Mouse (Mus musculus) kidney, embryonic 14.5 days (tissue): ENCODE data around the gene Lpar4. TPM values are rescaled to one million over a fixed set of nuclear protein-coding genes. Genes with fewer than 3 reads are reported as not detected.

ENCODE experiments used
- ATAC-seq: fragments of 200-750 bp; cut with Nextera tagmentation; 2 replicates; pipeline ENCODE4 v1.8.0; 2017; ENCODE audit warnings: moderate number of reproducible peaks, mild to moderate bottlenecking, moderate TSS enrichment, moderate library complexity; ENCODE audit not compliant: low FRiP score, low TSS enrichment
- H3K27ac ChIP-seq: fragments of 300-500 bp; sonication (generic); 2 replicates; pipeline ENCODE4 v1.5.1; 2014; ENCODE audit warnings: low read depth, mild to moderate bottlenecking, low read length, moderate library complexity, mixed read lengths
- H3K27me3 ChIP-seq: fragments of 300-500 bp; sonication (generic); 2 replicates; pipeline ENCODE4 v1.6.1; 2014; ENCODE audit warnings: mild to moderate bottlenecking, low read length; ENCODE audit not compliant: control insufficient read depth, insufficient read depth
- H3K36me3 ChIP-seq: fragments of 300-500 bp; sonication (generic); 2 replicates; pipeline ENCODE4 v1.6.1; 2014; ENCODE audit warnings: low read length, mixed read lengths; ENCODE audit not compliant: control insufficient read depth, insufficient read depth
- H3K4me1 ChIP-seq: fragments of 300-500 bp; sonication (generic); 2 replicates; pipeline ENCODE4 v1.6.1; 2014; ENCODE audit warnings: low read length, mixed read lengths; ENCODE audit not compliant: control insufficient read depth, insufficient read depth
- H3K4me2 ChIP-seq: fragments of 300-500 bp; sonication (generic); replicated peaks from 2 replicates; pipeline ENCODE4 v1.6.1; 2014; ENCODE audit warnings: low read depth, mild to moderate bottlenecking, low read length
- H3K4me3 ChIP-seq: fragments of 300-500 bp; sonication (generic); 2 replicates; pipeline ENCODE4 v1.5.1; 2014; ENCODE audit warnings: mild to moderate bottlenecking, low read length
- H3K9ac ChIP-seq: fragments of 300-500 bp; sonication (generic); 2 replicates; pipeline ENCODE4 v1.6.1; 2014; ENCODE audit warnings: low read depth, mild to moderate bottlenecking, low read length, moderate library complexity
- H3K9me3 ChIP-seq: fragments of 300-500 bp; sonication (generic); 2 replicates; pipeline ENCODE4 v1.6.1; 2016; ENCODE audit warnings: low read length; ENCODE audit not compliant: control insufficient read depth
- WGBS: fragments of 180-500 bp; shearing (Covaris S2); extraction: QIAGEN DNeasy Blood & Tissue Kit; methylation state at CpG from one replicate; pipeline ENCODE4 v1.1.7; 2014; 5-methylcytosine and 5-hydroxymethylcytosine counted together
- polyA plus RNA-seq: library from polyadenylated mRNA; unstranded; fragments of >200 nt; fragmentation: Nextera tagmentation; extraction: Ambion mirVana; gene quantifications from 2 replicates; pipeline ENCODE4 v1.2.1, GENCODE M21; 2014

Gene Lpar4
- polyA plus RNA-seq, 1 experiment from 2014 or later = 16.8 TPM

- no peaks in the 10 kb centered on the region for H3K9me3 ChIP-seq
- H3K4me3 ChIP-seq = no peak overlapping the region
- H3K9ac ChIP-seq = no peak overlapping the region
- no peak for ATAC-seq
- WGBS = 33% methylated on average over 2 of the region's 2 CpGs
- H3K27me3 ChIP-seq = no peaks in the 10 kb centered on the region
- H3K27ac ChIP-seq = no peak overlapping the region
- H3K4me2 ChIP-seq = no peak overlapping the region
- no peaks in the 10 kb centered on the region for H3K36me3 ChIP-seq
- H3K4me1 ChIP-seq = no peaks in the 10 kb centered on the region
Measured at GRCm38 (mm10) chrX:106951016-106951415, 30.6 kb downstream of the Lpar4 start.

- H3K27me3 ChIP-seq = no peaks in the 10 kb centered on the region
- no peak overlapping the region for H3K4me2 ChIP-seq
- H3K4me3 ChIP-seq = no peak overlapping the region
- no peak overlapping the region for H3K27ac ChIP-seq
- no peak overlapping the region for H3K9ac ChIP-seq
- H3K36me3 ChIP-seq = no peaks in the 10 kb centered on the region
- ATAC-seq = no peak
- no peaks in the 10 kb centered on the region for H3K4me1 ChIP-seq
- WGBS = 70% methylated on average over 1 of the region's 1 CpGs
- no peaks in the 10 kb centered on the region for H3K9me3 ChIP-seq
Measured at GRCm38 (mm10) chrX:106953840-106954239, 33.4 kb downstream of the Lpar4 start.

- ATAC-seq = no peak
- Histone ChIP-seq H3K9me3 (no peaks in the 10 kb centered on the region), H3K4me3 (no peak overlapping the region), H3K36me3 (no peaks in the 10 kb centered on the region), H3K27ac (no peak overlapping the region), H3K27me3 (no peaks in the 10 kb centered on the region), H3K9ac (no peak overlapping the region), H3K4me1 (no peaks in the 10 kb centered on the region), H3K4me2 (no peak overlapping the region)
- WGBS = 81% methylated on average over 2 of the region's 2 CpGs
Measured at GRCm38 (mm10) chrX:106962233-106962632, 41.8 kb downstream of the Lpar4 start.

DNA sequence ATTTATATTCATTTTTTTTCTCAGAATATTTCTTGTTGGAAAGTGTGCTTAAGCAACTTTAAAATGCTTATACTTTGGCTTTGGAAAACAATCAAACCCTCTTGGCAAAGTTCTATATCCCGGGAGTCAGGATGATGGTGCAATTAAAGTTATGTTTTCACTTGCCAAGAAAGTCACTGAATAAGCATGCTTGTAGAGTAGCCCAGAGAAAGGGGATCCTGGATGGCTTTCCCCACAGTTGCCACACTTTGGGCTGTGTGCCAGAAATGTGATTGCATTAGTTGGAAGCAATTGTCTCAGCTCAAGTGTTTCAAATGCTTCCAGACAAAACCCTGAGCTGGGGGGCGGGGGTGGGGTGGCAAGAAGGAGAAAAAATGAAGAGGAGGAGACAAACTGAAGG lies 43.9 kb downstream of the Lpar4 start:
- H3K4me2 ChIP-seq = no peak overlapping the region
- H3K4me1 ChIP-seq = no peaks in the 10 kb centered on the region
- no peaks in the 10 kb centered on the region for H3K27me3 ChIP-seq
- 66% methylated on average over 2 of the region's 2 CpGs for WGBS
- H3K4me3 ChIP-seq = no peak overlapping the region
- ATAC-seq = no peak
- no peak overlapping the region for H3K27ac ChIP-seq
- H3K9me3 ChIP-seq = no peaks in the 10 kb centered on the region
- H3K9ac ChIP-seq = no peak overlapping the region
- no peaks in the 10 kb centered on the region for H3K36me3 ChIP-seq

Other genes starting within 250 kb of the Lpar4 start
- gene Rtl3, start 80.0 kb upstream of the Lpar4 start, polyA plus RNA-seq = 1.5 and 1.6 TPM in 2 replicates
- not detected in 2 replicates for gene P2ry10, start 167.9 kb downstream of the Lpar4 start, polyA plus RNA-seq
- gene P2ry10b, start 228.3 kb downstream of the Lpar4 start, polyA plus RNA-seq = 0.47 and 0.72 TPM in 2 replicates